Mouse (Mus musculus) MEL (cell line): ENCODE results near the gene Tmub1.

Experiments
- CHD1 ChIP-seq: IDR thresholded peaks from 2 replicates; pipeline ENCODE4 v1.6.1; 2012; ENCODE audit warnings: low read depth, mild to moderate bottlenecking, inconsistent platforms, low read length, improper control_type of control experiment
- CTCF ChIP-seq, 3 experiments: IDR thresholded peaks in 2 of 3; conservative IDR thresholded peaks in 1 of 3; 2 replicates each; pipeline ENCODE4 v1.5.1; 2011 to 2012; ENCODE audit warnings: low read length in 3 of 3, low read depth in 2 of 3, mild to moderate bottlenecking in 2 of 3, improper control_type of control experiment in 1 of 3, inconsistent platforms in 1 of 3, mixed read lengths in 1 of 3, moderate library complexity in 1 of 3; ENCODE audit not compliant: control insufficient read depth in 1 of 3, insufficient read depth in 1 of 3, poor library complexity in 1 of 3, severe bottlenecking in 1 of 3
- E2F4 ChIP-seq: IDR thresholded peaks from 2 replicates; pipeline ENCODE4 v1.6.1; 2011; ENCODE audit warnings: low read depth, low read length, improper control_type of control experiment, borderline replicate concordance
- EP300 ChIP-seq, 2 experiments: IDR thresholded peaks; 2 replicates each; pipeline ENCODE4 v1.6.1; 2011; ENCODE audit warnings: improper control_type of control experiment in 2 of 2, low read length in 2 of 2, low read depth in 1 of 2, mild to moderate bottlenecking in 1 of 2
- GATA1 ChIP-seq: IDR thresholded peaks from 2 replicates; pipeline ENCODE4 v1.6.1; 2011; ENCODE audit warnings: low read depth, low read length, improper control_type of control experiment
- HCFC1 ChIP-seq: IDR thresholded peaks from 2 replicates; pipeline ENCODE4 v1.6.1; 2012; ENCODE audit warnings: low read depth, mild to moderate bottlenecking, inconsistent platforms, low read length, improper control_type of control experiment, moderate library complexity
- POLR2A ChIP-seq, 2 experiments: IDR thresholded peaks; 2 replicates each; pipeline ENCODE4 v1.6.1; 2011 to 2012; ENCODE audit warnings: low read length in 2 of 2, mild to moderate bottlenecking in 2 of 2, control low read depth in 1 of 2, improper control_type of control experiment in 1 of 2, low read depth in 1 of 2, moderate library complexity in 1 of 2; ENCODE audit not compliant: control insufficient read depth in 1 of 2, insufficient read depth in 1 of 2, poor library complexity in 1 of 2
- POLR2AphosphoS2 ChIP-seq: IDR thresholded peaks from 2 replicates; pipeline ENCODE4 v1.6.1; 2011; ENCODE audit warnings: low read length, improper control_type of control experiment
- SMC3 ChIP-seq: IDR thresholded peaks from 2 replicates; pipeline ENCODE4 v1.6.1; 2011; ENCODE audit warnings: low read depth, low read length, improper control_type of control experiment
- USF2 ChIP-seq, 2 experiments: IDR thresholded peaks; 2 replicates each; pipeline ENCODE4 v1.6.1; 2011 to 2012; ENCODE audit warnings: improper control_type of control experiment in 2 of 2, low read length in 2 of 2, borderline replicate concordance in 1 of 2, inconsistent platforms in 1 of 2, low read depth in 1 of 2, mild to moderate bottlenecking in 1 of 2; ENCODE audit not compliant: insufficient read depth in 1 of 2

DNA sequence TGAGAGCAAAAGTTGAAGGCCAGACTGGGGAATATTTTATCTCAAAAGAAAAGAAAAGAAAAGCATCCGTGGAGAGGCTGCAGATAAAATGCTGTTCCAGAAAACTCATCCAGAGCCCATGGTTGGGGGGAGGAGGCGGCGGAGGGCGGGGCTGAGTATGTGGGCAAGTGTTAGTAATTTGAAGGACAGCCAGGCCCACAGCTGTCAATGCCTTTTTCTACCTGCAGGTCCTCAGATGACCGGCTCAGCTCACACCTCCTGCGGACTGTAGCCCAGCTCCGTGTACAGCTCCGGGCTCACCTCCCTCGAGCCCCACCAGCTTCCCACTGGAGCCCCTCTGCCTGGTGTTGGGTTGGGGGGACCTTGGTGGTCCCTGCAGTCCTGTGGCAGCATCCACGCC, 48.0 kb downstream of the Tmub1 start:
- TF ChIP-seq CTCF (IDR thresholded peaks at IDR 0.05 in 2 of 3, conservative IDR thresholded peaks at IDR 0.05 in 1 of 3; ENCODE audit: control insufficient read depth in 1 of 3, insufficient read depth in 1 of 3, low read depth in 2 of 3, low read length in 3 of 3, poor library complexity in 1 of 3, severe bottlenecking in 1 of 3) = no peak
- TF ChIP-seq SMC3 = no peak
- no peak for TF ChIP-seq POLR2A (IDR thresholded peaks at IDR 0.05; ENCODE audit: control insufficient read depth in 1 of 2, insufficient read depth in 1 of 2, low read depth in 1 of 2, low read length in 2 of 2, poor library complexity in 1 of 2)
- no peak for TF ChIP-seq EP300 (IDR thresholded peaks at IDR 0.05; ENCODE audit: low read depth in 1 of 2, low read length in 2 of 2)
- no peak for TF ChIP-seq CHD1
- TF ChIP-seq USF2 (IDR thresholded peaks at IDR 0.05; ENCODE audit: borderline replicate concordance in 1 of 2, insufficient read depth in 1 of 2, low read depth in 1 of 2, low read length in 2 of 2) = no peak
- no peak for TF ChIP-seq POLR2AphosphoS2
- no peak for TF ChIP-seq HCFC1
- TF ChIP-seq E2F4 = no peak
- TF ChIP-seq GATA1 = no peak
